Mouse (Mus musculus) liver, adult 10 weeks (tissue): ENCODE data around the gene B3galnt1. TPM values are rescaled to one million over a fixed set of nuclear protein-coding genes. Genes with fewer than 3 reads are reported as not detected.

Experiments used
- polyA plus RNA-seq: library from polyadenylated mRNA; stranded (reverse); fragments of 350-450 nt; fragmentation: Illumina TruSeq; extraction: RNeasy Lipid Tissue Mini Kit (QIAGEN cat#74804); gene quantifications from one replicate; pipeline ENCODE4 v1.2.3, GENCODE M21; 2014; ENCODE audit warnings: low read depth, low replicate concordance

Gene B3galnt1
- 0.74 TPM for polyA plus RNA-seq

GRCm38 (mm10) chr3:69598261-69599165, at the start of gene B3galnt1:
TSS of gene B3galnt1 (minus strand) at chr3:69598960.

Other genes with a start within 250 kb of the B3galnt1 start
- 101 TPM for gene Nmd3, start 123.0 kb upstream of the B3galnt1 start, polyA plus RNA-seq